Comparison of ENCODE assay signal across 20 mouse cellular contexts in the genomic region with DNA sequence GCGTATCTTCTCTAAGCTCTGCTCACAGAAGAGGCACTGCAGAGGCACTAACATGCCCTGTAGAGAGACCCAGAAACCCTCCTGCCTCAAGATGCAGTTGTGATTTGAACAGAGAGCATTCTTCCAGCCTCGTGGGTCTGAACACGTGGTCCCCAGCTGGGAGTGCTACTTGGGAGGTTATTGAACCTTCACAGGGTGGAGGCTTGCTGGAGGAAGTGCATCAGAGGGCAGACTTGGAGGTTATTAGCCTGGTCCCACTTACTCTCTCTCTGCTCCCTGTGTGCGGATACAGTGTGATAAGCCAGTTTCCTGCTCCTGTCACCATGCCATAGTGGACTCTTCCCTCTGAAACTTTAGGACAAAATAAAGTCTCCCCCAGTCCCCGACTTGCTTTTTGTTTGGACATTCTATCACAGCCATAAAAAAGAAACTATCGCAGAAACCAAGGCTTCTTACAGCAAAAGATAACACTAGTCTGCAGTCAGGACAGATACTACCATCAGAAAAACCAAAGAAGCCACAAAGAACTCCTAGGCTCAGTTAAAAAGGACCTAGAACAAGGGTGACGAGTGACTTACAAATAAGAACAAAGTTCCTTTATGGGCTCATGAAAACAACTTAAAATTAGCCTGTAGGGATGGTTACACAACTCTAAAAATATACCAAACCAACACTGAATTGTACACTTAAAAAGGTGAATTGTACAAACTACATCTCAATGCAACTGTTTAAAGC. TPM values are rescaled to one million over a fixed set of nuclear protein-coding genes. Genes with fewer than 3 reads are reported as not detected.
DNase-seq lines count a peak whose midpoint lies in the region; TF ChIP-seq lines count a peak whose summit lies in the region.
"Had no signal": no experiment of that assay in that cellular context is flagged by ENCODE, and none has a peak within 500 bp of the region (broad histone marks: within the 10 kb centered on the region; RNA-seq: fewer than 3 reads in every experiment).

No protein-coding gene starts in this region.

- peaks cover 4% of the 10 kb centered on the region for H3K36me3 ChIP-seq in kidney, adult 2 months (ENCODE audit: control insufficient read depth, insufficient read depth, low read length)
- H3K36me3 ChIP-seq in small intestine, adult 2 months (ENCODE audit: control insufficient read depth, insufficient read depth, low read length), result peaks cover 11% of the 10 kb centered on the region

- no peak for TF ChIP-seq POLR2A in kidney, adult 2 months (IDR thresholded peaks at IDR 0.05; ENCODE audit: low read depth, low read length)
- no peak for TF ChIP-seq POLR2A in small intestine, adult 2 months (IDR thresholded peaks at IDR 0.05; ENCODE audit: low read depth, low read length)

- H3K27me3 ChIP-seq in kidney, adult 2 months (replicated peaks; ENCODE audit: control insufficient read depth, insufficient read depth, low read length), result no peaks in the 10 kb centered on the region
- no peaks in the 10 kb centered on the region for H3K27me3 ChIP-seq in small intestine, adult 2 months (ENCODE audit: control insufficient read depth, insufficient read depth, low read length)
- H3K27me3 ChIP-seq: forebrain, embryonic 12.5 days; limb, embryonic 15.5 days; Patski had no signal

- TF ChIP-seq CTCF in kidney, adult 2 months (conservative IDR thresholded peaks at IDR 0.05; ENCODE audit: insufficient read depth, insufficient read length, low read depth, low read length), result no peak
- no peak for TF ChIP-seq CTCF in small intestine, adult 2 months (IDR thresholded peaks at IDR 0.05; ENCODE audit: extremely low read depth, insufficient read length, insufficient replicate concordance, low read depth, low read length)

- peak; percentile 34 for DNase-seq in kidney, adult 2 months
- no peak for DNase-seq in kidney, adult 18-20 months
- DNase-seq in spleen, postnatal 36 days (ENCODE audit: low spot score in 2 of 2), result peak; percentile 4 to 12
- no peak for DNase-seq in spleen, postnatal 10 days (ENCODE audit: low spot score in 2 of 2)
- peak; percentile 19 for DNase-seq in ZHBTc4 (ENCODE audit: low read depth, low spot score)
- no peak for DNase-seq in adrenal gland, adult 8-10 months
- no peak for DNase-seq in layer of hippocampus, adult 9-11 months
- DNase-seq: cerebellum, adult 9-10 months; heart, postnatal 36 days; layer of hippocampus, postnatal 36 days; liver, postnatal 0 days; right cerebral cortex, postnatal 4 days had no signal

- WGBS in kidney, adult 2 months, result 64% methylated on average over 7 of the region's 7 CpGs
- WGBS in small intestine, adult 2 months, result 62% methylated on average over 7 of the region's 7 CpGs

- no peak overlapping the region for H3K27ac ChIP-seq in kidney, adult 2 months (ENCODE audit: insufficient read depth, low read depth, low read length)
- H3K27ac ChIP-seq in small intestine, adult 2 months (ENCODE audit: insufficient read depth, low read depth, low read length), result 0 out of 2 replicates have a peak overlapping the region, but pooled peaks have one; percentile 35
- H3K27ac ChIP-seq: embryonic facial prominence, embryonic 10.5 days; forebrain, embryonic 12.5 days; hindbrain, embryonic 14.5 days; limb, embryonic 15.5 days; midbrain, embryonic 10.5 days; stomach, postnatal 0 days had no signal

- no peak overlapping the region for H3K4me3 ChIP-seq in kidney, adult 2 months (ENCODE audit: insufficient read depth, low read depth, low read length)
- H3K4me3 ChIP-seq in small intestine, adult 2 months (ENCODE audit: low read depth, low read length), result no peak overlapping the region
- H3K4me3 ChIP-seq: embryonic facial prominence, embryonic 10.5 days; forebrain, embryonic 12.5 days; limb, embryonic 15.5 days; midbrain, embryonic 10.5 days had no signal

- no peaks in the 10 kb centered on the region; the same call in 1 of the 2 replicates for H3K4me1 ChIP-seq in kidney, adult 2 months (ENCODE audit: control insufficient read depth, insufficient read depth, low read length)
- H3K4me1 ChIP-seq in small intestine, adult 2 months (ENCODE audit: control insufficient read depth, insufficient read depth, insufficient read length, low read length), result peaks cover 2% of the 10 kb centered on the region; the same call in 1 of the 2 replicates
- H3K4me1 ChIP-seq: embryonic facial prominence, embryonic 10.5 days; forebrain, embryonic 12.5 days; limb, embryonic 15.5 days; midbrain, embryonic 10.5 days had no signal

RNA-seq across cellular contexts. Expression of a gene that starts 17.3 kb away (rescaled TPM):
- 37.6 and 46.0 TPM in 2 replicates for polyA plus RNA-seq in kidney, adult 2 months (2012; rRNA removed)
- polyA plus RNA-seq in small intestine, adult 2 months (2012; rRNA removed), result 24.7 and 36.2 TPM in 2 replicates
- total RNA-seq in adrenal gland, adult 8-10 months (2022), result 10 to 100 TPM; 50.4 to 58.0 (median 51.8) TPM

RNA-seq across cellular contexts. Expression of a gene that starts 44.8 kb away (rescaled TPM):
- polyA plus RNA-seq in kidney, adult 2 months (2012; rRNA removed), result 68.2 and 74.5 TPM in 2 replicates
- polyA plus RNA-seq in small intestine, adult 2 months (2012; rRNA removed), result 4.4 and 4.7 TPM in 2 replicates
- total RNA-seq in adrenal gland, adult 8-10 months (2022), result 100 to 1,000 TPM; 131 to 220 (median 161) TPM

Comparison
In these comparisons a context has a peak if more than half of its experiments do, and no peak if none do; other contexts are left out.
1. DNase-seq: peak in kidney, adult 2 months (single experiment), spleen, postnatal 36 days (2 of 2) and ZHBTc4 (single experiment); none in kidney, adult 18-20 months (single experiment), spleen, postnatal 10 days (0 of 2), adrenal gland, adult 8-10 months (single experiment) and layer of hippocampus, adult 9-11 months (single experiment).
2. RNA of a gene that starts 44.8 kb away (polyA plus RNA-seq): 68.2 to 74.5 TPM in kidney, adult 2 months; 4.4 to 4.7 TPM in small intestine, adult 2 months; every median in the first group is over 10 times any median in the second.